Mouse (Mus musculus) neural tube, embryonic 13.5 days (tissue): ENCODE measurements around the gene Amacr. TPM values are rescaled to one million over a fixed set of nuclear protein-coding genes. Genes with fewer than 3 reads are reported as not detected.

Experiments
- ATAC-seq: fragments of 200-750 bp; cut with Nextera tagmentation; 2 replicates; pipeline ENCODE4 v1.8.0; 2017; ENCODE audit warnings: low read depth, mild to moderate bottlenecking, moderate TSS enrichment, moderate library complexity
- H3K27ac ChIP-seq: fragments of 300-500 bp; sonication (generic); replicated peaks from 2 replicates; pipeline ENCODE4 v1.5.1; 2015; ENCODE audit warnings: moderate library complexity, mild to moderate bottlenecking, inconsistent platforms
- H3K27me3 ChIP-seq: fragments of 300-500 bp; sonication (generic); 2 replicates; pipeline ENCODE4 v1.6.1; 2015; ENCODE audit warnings: mild to moderate bottlenecking, inconsistent platforms
- H3K36me3 ChIP-seq: fragments of 300-500 bp; sonication (generic); 2 replicates; pipeline ENCODE4 v1.6.1; 2015; ENCODE audit warnings: mild to moderate bottlenecking, inconsistent platforms
- H3K4me1 ChIP-seq: fragments of 300-500 bp; sonication (generic); replicated peaks from 2 replicates; pipeline ENCODE4 v1.6.1; 2015; ENCODE audit warnings: inconsistent platforms
- H3K4me2 ChIP-seq: fragments of 300-500 bp; sonication (generic); 2 replicates; pipeline ENCODE4 v1.6.1; 2015; ENCODE audit warnings: inconsistent platforms, mild to moderate bottlenecking, moderate library complexity
- H3K4me3 ChIP-seq: fragments of 300-500 bp; sonication (generic); 2 replicates; pipeline ENCODE4 v1.5.1; 2015; ENCODE audit warnings: mild to moderate bottlenecking, inconsistent platforms
- H3K9ac ChIP-seq: fragments of 300-500 bp; sonication (generic); 2 replicates; pipeline ENCODE4 v1.6.1; 2015; ENCODE audit warnings: moderate library complexity, mild to moderate bottlenecking, inconsistent platforms
- H3K9me3 ChIP-seq: fragments of 300-500 bp; sonication (generic); 2 replicates; pipeline ENCODE4 v1.6.1; 2016; ENCODE audit warnings: inconsistent platforms
- whole genome bisulfite sequencing: fragments of 180-500 bp; shearing (Covaris S2); methylation state at CpG from one replicate; pipeline ENCODE4 v1.1.7; 2015; 5-methylcytosine and 5-hydroxymethylcytosine counted together
- polyA plus RNA-seq: library from polyadenylated mRNA; unstranded; fragments of >200 nt; fragmentation: Nextera tagmentation; extraction: Ambion mirVana; gene quantifications from 2 replicates; pipeline ENCODE4 v1.2.1, GENCODE M21; 2015

Amacr gene
- 13.8 and 15.6 TPM in 2 replicates for polyA plus RNA-seq

DNA sequence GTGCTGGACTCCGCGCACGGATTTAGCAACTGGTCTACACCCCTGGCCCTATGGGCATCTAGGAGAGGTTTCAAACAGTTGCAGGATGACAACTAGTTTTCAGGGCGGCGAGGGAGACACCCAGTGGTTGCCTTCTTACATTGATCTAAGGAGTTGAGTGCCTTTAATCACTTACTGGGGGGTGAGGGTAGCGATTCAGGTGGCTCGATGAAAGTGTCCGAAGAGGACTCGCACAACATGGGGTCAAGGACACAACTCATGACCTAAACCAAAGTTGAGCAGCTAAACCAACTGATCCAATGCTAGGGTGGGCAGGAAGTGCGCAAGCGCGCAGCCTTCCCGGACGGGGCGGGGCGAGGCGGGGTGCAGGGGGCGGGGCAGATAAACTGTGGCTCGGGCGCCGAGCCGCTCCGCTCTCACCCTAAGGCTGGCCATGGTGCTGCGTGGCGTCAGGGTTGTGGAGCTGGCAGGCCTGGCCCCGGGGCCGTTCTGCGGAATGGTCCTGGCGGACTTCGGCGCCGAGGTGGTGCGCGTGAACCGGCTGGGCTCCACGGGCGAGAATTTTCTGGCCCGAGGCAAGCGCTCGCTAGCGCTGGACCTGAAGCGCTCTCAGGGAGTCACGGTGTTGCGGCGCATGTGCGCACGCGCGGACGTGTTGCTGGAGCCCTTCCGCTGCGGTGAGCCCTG, at the start of gene Amacr:
Gene Amacr (plus strand): TSS at position 380 of the 687 bp plus-strand sequence.
- Histone ChIP-seq H3K9me3 (no peaks in the 10 kb centered on the region), H3K4me2 (peak within 1 kb of the TSS; percentile 63), H3K9ac (peak within 1 kb of the TSS; percentile 76), H3K4me1 (peaks cover 18% of the 10 kb centered on the region), H3K27ac (peak within 1 kb of the TSS; percentile 93), H3K27me3 (no peaks in the 10 kb centered on the region), H3K4me3 (peak within 1 kb of the TSS; percentile 69), H3K36me3 (no peaks in the 10 kb centered on the region)
- under 1% methylated on average over 52 of the region's 52 CpGs for WGBS
- peak; percentile 100 for ATAC-seq

DNA sequence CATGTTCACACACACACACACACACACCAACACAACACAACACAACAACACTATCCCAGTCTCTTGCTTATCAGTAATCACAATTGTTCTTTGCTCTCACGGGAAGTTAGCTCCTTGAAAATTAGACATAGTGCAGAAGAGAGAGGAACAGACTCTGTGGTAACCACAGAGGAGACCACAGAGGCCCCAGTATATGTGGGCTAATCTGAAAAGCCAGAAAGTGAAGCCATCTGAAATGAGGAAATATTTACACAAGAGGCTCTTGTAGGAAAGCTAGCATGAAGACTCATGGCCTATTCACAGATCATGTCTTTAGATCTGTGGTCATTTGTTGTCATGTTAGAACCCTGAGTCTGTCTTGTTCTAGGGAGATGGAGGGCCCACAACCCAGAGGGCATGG, 47.6 kb upstream of the Amacr start:
- no peak overlapping the region for H3K4me3 ChIP-seq
- 83% methylated on average over 1 of the region's 1 CpGs for WGBS
- no peaks in the 10 kb centered on the region for H3K27me3 ChIP-seq
- no peak overlapping the region for H3K27ac ChIP-seq
- no peaks in the 10 kb centered on the region for H3K36me3 ChIP-seq
- H3K4me1 ChIP-seq, result no peaks in the 10 kb centered on the region
- H3K9me3 ChIP-seq, result no peaks in the 10 kb centered on the region
- no peak overlapping the region for H3K4me2 ChIP-seq
- ATAC-seq, result no peak
- no peak overlapping the region for H3K9ac ChIP-seq

DNA sequence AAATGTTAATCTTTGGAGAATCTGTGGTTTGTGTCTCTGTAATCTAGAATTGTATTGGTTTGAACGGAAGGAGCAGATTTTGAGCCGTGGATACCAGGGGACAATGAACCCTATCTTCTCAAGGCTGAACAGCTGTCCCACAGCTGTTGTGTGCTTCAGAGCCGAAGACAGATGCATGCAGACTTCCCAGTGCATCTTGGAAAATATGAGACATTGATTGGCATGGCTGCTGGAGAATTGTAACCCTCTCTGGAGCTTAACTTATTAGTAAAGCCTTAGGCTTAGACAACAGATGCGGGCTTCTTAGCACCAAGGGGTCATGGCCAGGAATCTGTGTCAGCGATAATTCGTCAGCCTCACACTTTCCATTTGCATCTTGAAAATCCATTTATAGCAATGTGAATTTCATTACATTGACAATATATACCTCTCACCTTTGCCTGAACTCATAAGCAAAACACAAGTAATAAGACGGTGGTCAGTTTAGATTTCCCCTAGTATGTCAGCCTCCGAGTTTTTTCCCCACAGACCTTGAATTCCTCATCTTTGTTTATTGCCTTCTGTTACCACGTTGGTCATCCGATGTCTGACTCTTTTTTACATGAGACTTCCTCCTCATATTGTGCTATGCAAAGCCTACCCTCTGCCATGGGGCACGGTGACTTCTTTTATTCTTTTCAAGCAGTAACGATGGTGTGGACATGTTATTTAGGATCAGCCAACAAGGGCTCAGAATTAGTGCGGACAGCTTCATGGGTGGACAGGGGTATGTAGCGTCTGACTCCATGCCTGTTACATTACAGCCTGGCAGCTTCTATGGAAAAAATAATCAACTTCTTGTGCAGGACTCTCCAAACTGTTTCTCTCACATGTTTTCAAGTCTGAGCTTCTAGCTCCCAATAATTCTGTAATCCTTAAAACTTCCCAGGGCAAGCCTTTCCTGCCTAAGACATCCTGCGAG, 41.1 kb upstream of the Amacr start:
- 83% methylated on average over 15 of the region's 15 CpGs for whole genome bisulfite sequencing
- no peaks in the 10 kb centered on the region for H3K27me3 ChIP-seq
- H3K36me3 ChIP-seq, result no peaks in the 10 kb centered on the region
- no peak overlapping the region for H3K27ac ChIP-seq
- no peaks in the 10 kb centered on the region for H3K9me3 ChIP-seq
- ATAC-seq, result no peak
- H3K9ac ChIP-seq, result no peak overlapping the region
- no peak overlapping the region for H3K4me3 ChIP-seq
- no peaks in the 10 kb centered on the region for H3K4me1 ChIP-seq
- H3K4me2 ChIP-seq, result no peak overlapping the region

DNA sequence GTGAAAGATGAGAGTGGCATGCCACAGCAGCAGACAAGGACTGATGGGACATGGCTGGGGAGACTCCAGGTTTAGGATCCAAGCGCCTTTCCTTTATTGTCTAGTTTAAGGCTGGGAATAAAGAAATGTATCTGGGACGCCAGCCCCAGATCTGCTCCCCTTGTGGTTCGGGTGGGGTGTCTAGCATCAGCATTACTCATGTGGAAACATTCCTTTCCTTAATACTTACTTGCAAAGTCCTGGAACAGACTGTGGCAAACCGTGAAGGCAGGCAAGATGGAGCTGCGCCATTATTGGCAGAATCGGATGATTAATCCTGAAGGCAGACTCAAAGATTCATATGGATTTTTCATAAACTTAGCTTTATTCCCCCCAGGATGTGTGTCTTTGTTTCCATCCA, 39.7 kb upstream of the Amacr start:
- WGBS, result 82% methylated on average over 6 of the region's 6 CpGs
- ATAC-seq, result no peak
- no peak overlapping the region for H3K9ac ChIP-seq
- no peaks in the 10 kb centered on the region for H3K27me3 ChIP-seq
- H3K27ac ChIP-seq, result no peak overlapping the region
- no peaks in the 10 kb centered on the region for H3K36me3 ChIP-seq
- H3K4me2 ChIP-seq, result no peak overlapping the region
- no peaks in the 10 kb centered on the region for H3K9me3 ChIP-seq
- H3K4me1 ChIP-seq, result no peaks in the 10 kb centered on the region
- no peak overlapping the region for H3K4me3 ChIP-seq

DNA sequence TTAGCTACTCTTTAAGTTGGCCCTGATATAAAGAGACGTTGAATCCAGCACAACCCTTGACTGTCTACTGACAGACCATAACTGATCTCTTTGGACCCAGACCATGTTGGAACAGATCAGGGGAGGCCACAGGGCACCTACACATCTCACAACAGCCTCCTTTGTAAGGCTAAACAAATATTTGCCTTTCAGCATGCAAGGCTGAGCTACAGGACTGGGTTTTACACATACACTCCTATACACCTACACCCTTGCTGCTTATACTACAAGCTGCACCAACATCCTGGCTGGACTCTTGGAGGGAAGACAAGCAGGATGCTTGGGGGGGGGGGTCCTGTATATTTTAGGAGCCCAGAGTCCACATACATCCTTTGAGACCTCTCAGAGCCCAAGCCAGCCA, 33.7 kb upstream of the Amacr start:
- Histone ChIP-seq H3K9me3 (no peaks in the 10 kb centered on the region), H3K4me3 (no peak overlapping the region), H3K36me3 (no peaks in the 10 kb centered on the region), H3K9ac (no peak overlapping the region), H3K4me1 (peaks cover 20% of the 10 kb centered on the region), H3K4me2 (no peak overlapping the region), H3K27ac (no peak overlapping the region), H3K27me3 (no peaks in the 10 kb centered on the region)
- ATAC-seq, result no peak
- 84% methylated on average over 1 of the region's 1 CpGs for WGBS

DNA sequence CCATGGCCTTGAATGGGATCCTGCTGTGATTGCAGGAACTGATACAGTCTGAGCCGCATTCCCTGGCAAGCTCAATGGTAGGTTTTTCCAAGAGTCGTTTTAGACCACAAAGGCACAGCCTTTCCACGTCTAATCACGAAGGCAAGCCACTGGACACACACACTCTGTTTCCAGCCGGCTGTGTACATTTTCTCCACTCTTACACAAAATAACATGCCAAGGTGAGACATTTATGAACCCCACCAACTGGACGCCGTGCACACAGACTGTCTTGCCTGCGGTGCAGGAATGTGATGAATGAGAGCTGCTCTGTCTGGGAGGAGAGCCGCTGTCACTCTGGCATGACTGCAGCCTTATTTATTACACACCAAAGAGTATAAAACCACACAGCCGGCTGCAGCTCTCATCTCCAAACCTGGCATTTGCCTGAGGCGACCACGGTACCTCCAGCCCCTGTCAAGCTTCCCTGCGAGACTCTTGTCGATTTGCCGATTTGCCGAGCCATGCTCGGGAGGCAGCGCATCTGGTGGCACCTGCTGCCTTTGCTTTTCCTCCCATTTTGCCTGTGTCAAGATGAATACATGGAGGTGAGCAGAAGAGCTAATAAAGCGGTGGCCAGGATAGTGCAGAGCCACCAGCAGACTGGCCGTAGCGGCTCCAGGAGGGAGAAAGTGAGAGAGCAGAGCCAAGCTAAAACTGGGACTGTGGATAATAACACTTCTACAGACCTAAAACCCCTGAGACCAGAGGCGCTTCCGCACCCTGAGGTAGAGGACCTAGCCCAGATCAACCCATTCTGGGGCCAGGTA, 29.4 kb upstream of the Amacr start, which contains the start of gene C1qtnf3:
Gene C1qtnf3 (plus strand): TSS at position 382 of the 809 bp plus-strand sequence.
- 34% methylated on average over 23 of the region's 23 CpGs for WGBS
- no peaks in the 10 kb centered on the region for H3K9me3 ChIP-seq
- H3K4me3 ChIP-seq, result peak within 1 kb of the TSS; percentile 23
- H3K27me3 ChIP-seq, result no peaks in the 10 kb centered on the region
- H3K4me2 ChIP-seq, result peak within 1 kb of the TSS; percentile 48
- peak; percentile 70 for ATAC-seq
- H3K27ac ChIP-seq, result peak within 1 kb of the TSS; percentile 59
- peaks cover 21% of the 10 kb centered on the region for H3K4me1 ChIP-seq
- H3K9ac ChIP-seq, result peak within 1 kb of the TSS; percentile 54
- no peaks in the 10 kb centered on the region for H3K36me3 ChIP-seq

DNA sequence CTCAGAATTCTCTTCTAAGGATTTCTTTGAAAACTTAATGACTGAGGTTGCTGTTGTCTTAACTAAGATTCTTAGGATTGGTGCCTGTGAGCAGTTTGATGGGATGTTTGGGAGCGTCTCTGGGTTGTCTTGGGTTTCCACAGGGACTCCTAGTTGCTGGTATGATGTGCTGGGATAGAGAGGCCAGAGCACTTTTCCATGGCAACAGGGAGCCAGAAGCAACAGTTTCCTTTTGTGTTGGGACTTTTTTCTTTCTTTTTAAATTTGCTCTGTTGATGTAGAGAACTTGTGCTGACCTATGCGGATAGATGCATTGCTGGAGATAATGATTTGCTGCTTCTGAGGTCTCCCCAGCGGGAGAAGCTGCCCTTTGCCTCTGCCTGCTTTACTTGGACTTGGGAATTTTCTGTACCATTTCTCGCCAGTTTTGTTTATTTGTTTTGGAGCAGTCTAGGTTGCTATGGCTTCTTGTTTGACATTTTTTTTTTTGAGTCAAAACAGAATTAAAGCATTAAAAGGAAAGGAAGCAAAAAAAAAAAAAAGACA, 28.7 kb upstream of the Amacr start:
- WGBS, result 23% methylated on average over 4 of the region's 4 CpGs
- Histone ChIP-seq H3K36me3 (no peaks in the 10 kb centered on the region), H3K27me3 (no peaks in the 10 kb centered on the region), H3K9ac (no peak overlapping the region), H3K4me1 (peaks cover 21% of the 10 kb centered on the region), H3K4me2 (peak overlapping the region; percentile 48), H3K9me3 (no peaks in the 10 kb centered on the region), H3K27ac (0 out of 2 replicates have a peak overlapping the region, but pooled peaks have one; percentile 59), H3K4me3 (peak overlapping the region; percentile 23)
- peak; percentile 65; the same call in 1 of the 2 replicates for ATAC-seq

DNA sequence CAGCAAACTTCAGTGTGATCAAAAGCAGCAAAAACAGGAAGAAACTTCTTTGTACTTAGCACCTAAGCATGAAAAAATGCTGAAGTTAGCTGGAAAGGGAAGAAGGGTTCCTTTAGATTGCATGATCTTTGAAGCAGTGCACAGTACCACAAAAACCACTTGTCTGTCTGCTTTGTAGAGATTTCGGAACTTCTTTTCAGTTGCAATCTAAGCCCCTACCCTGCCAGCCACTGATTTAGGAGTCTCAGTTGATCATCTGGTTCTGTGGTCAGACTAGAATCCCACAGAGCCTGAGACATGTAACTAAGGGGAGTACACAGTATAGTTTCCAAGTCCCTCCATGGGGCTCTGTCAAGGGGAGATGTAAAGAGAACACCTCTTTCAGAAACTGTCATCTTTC, 28.1 kb upstream of the Amacr start:
- Histone ChIP-seq H3K9me3 (no peaks in the 10 kb centered on the region), H3K9ac (no peak overlapping the region), H3K4me1 (peaks cover 21% of the 10 kb centered on the region), H3K27me3 (no peaks in the 10 kb centered on the region), H3K4me2 (0 out of 2 replicates have a peak overlapping the region, but pooled peaks have one; percentile 4), H3K36me3 (no peaks in the 10 kb centered on the region), H3K4me3 (no peak overlapping the region), H3K27ac (peak overlapping the region; percentile 33; the same call in 1 of the 2 replicates)
- WGBS, result 42% methylated on average over 1 of the region's 1 CpGs
- no peak for ATAC-seq

DNA sequence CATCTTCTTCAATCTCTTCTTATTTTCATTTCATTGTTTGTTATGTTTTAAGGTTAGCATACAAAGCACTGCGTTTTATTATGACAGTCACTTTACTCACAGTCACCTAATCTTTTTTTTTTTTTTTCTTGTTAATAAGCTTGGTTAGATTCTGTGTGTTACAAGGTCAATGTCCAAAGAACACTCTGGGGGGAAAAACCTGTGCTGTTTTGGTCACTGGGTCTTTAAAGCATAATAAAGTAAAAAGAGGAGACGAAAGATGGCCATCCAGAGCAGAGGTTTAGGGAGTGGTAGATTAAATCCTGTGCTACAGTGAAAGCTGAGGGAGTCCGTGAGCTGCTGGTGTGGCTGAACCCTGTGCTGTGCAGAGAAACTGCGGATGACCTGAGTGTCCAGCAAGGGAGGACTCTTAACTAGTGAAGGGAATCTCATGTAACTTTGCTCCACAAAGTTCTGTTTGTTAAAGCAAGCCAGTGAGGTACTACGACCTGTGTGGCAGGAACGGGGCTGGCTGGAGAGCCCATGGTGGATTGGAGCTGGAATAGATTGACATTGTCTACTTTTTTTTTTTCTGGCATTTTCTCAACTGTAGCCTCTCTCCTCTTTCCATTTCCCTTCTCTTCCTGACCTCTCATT, 27.1 kb upstream of the Amacr start:
- no peaks in the 10 kb centered on the region for H3K36me3 ChIP-seq
- H3K9ac ChIP-seq, result no peak overlapping the region
- 92% methylated on average over 6 of the region's 6 CpGs for WGBS
- H3K4me2 ChIP-seq, result no peak overlapping the region
- H3K4me1 ChIP-seq, result peaks cover 21% of the 10 kb centered on the region
- no peaks in the 10 kb centered on the region for H3K27me3 ChIP-seq
- ATAC-seq, result no peak
- H3K4me3 ChIP-seq, result no peak overlapping the region
- H3K9me3 ChIP-seq, result no peaks in the 10 kb centered on the region
- no peak overlapping the region for H3K27ac ChIP-seq

DNA sequence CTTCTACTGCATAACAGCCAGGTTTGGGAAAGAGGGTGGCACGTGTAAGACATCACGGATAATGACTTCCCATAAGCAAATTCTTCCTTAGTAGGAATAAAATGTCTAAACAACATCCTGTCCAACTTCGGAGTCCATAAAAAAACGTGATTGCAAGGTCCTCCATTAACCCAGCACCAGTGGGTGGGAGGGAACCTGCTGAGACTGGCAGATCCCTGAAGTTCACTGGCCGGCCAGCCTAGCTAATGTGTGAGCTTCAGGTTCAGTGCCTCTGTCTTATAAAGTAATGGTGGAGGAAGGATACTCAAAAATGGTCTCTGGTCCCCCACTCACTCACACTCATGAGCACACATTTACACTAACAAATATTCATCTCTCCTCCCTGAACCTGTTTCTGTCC, 26.4 kb upstream of the Amacr start:
- 65% methylated on average over 5 of the region's 5 CpGs for whole genome bisulfite sequencing
- peaks cover 17% of the 10 kb centered on the region for H3K4me1 ChIP-seq
- no peak overlapping the region for H3K27ac ChIP-seq
- no peaks in the 10 kb centered on the region for H3K27me3 ChIP-seq
- no peak overlapping the region for H3K4me2 ChIP-seq
- H3K4me3 ChIP-seq, result no peak overlapping the region
- H3K9me3 ChIP-seq, result no peaks in the 10 kb centered on the region
- H3K9ac ChIP-seq, result no peak overlapping the region
- no peaks in the 10 kb centered on the region for H3K36me3 ChIP-seq
- ATAC-seq, result no peak

DNA sequence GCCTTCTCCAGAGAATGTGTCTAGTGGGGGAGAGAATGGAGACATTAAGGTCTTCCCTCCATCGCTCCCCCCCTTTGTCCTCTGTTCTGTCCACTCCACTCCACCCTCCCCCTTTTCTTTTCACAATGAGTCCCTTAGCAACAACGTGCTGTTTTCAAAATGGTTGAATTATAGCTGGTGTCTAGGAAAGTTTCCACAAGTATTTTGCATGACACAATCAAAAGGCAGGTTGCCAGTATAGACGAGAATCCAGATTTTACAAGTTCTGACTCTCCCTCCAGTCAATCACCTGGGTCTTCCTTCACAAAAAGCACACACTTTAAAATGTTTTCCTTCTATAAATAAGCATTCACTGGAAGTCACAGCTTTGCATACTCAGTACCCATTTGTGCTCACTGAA, 24.9 kb upstream of the Amacr start:
- Histone ChIP-seq H3K4me1 (peaks cover 13% of the 10 kb centered on the region), H3K9me3 (no peaks in the 10 kb centered on the region), H3K4me2 (no peak overlapping the region), H3K9ac (no peak overlapping the region), H3K4me3 (no peak overlapping the region), H3K27me3 (no peaks in the 10 kb centered on the region), H3K27ac (no peak overlapping the region), H3K36me3 (no peaks in the 10 kb centered on the region)
- ATAC-seq, result no peak
- WGBS, result 19% methylated on average over 3 of the region's 3 CpGs
